Mouse (Mus musculus) forebrain, embryonic 11.5 days (tissue): Measurements from ENCODE around the gene Pnldc1. TPM values are rescaled to one million over a fixed set of nuclear protein-coding genes. Genes with fewer than 3 reads are reported as not detected.

ENCODE experiments used
- ATAC-seq: fragments of 200-750 bp; cut with Nextera tagmentation; replicated peaks from 2 replicates; pipeline ENCODE4 v1.8.0; 2017; ENCODE audit warnings: moderate TSS enrichment; ENCODE audit not compliant: low FRiP score
- DNase-seq: peaks from one replicate; pipeline ENCODE4 v3.0.0-alpha.2; 2017; ENCODE audit warnings: low spot score
- H3K27ac ChIP-seq: fragments of 300-500 bp; sonication (generic); 2 replicates; pipeline ENCODE4 v1.5.1; 2014; ENCODE audit warnings: low read depth, low read length
- H3K27me3 ChIP-seq: fragments of 300-500 bp; sonication (generic); 2 replicates; pipeline ENCODE4 v1.6.1; 2014; ENCODE audit warnings: mild to moderate bottlenecking, low read length, mixed read lengths; ENCODE audit not compliant: control insufficient read depth, insufficient read depth
- H3K36me3 ChIP-seq: fragments of 300-500 bp; sonication (generic); 2 replicates; pipeline ENCODE4 v1.6.1; 2014; ENCODE audit warnings: mild to moderate bottlenecking, low read length, moderate library complexity, mixed read lengths; ENCODE audit not compliant: control insufficient read depth, insufficient read depth
- H3K4me1 ChIP-seq: fragments of 300-500 bp; sonication (generic); replicated peaks from 2 replicates; pipeline ENCODE4 v1.6.1; 2014; ENCODE audit warnings: low read length, mixed read lengths; ENCODE audit not compliant: control insufficient read depth, insufficient read depth
- H3K4me2 ChIP-seq: fragments of 300-500 bp; sonication (generic); 2 replicates; pipeline ENCODE4 v1.6.1; 2014; ENCODE audit warnings: low read depth, mild to moderate bottlenecking, low read length, moderate library complexity, mixed read lengths; ENCODE audit not compliant: severe bottlenecking
- H3K4me3 ChIP-seq: fragments of 300-500 bp; sonication (generic); 2 replicates; pipeline ENCODE4 v1.5.1; 2014; ENCODE audit warnings: low read depth, low read length
- H3K9ac ChIP-seq: fragments of 300-500 bp; sonication (generic); 2 replicates; pipeline ENCODE4 v1.6.1; 2014; ENCODE audit warnings: low read length
- H3K9me3 ChIP-seq: fragments of 300-500 bp; sonication (generic); 2 replicates; pipeline ENCODE4 v1.6.1; 2016; ENCODE audit warnings: low read length, mixed read lengths; ENCODE audit not compliant: control insufficient read depth
- WGBS: fragments of 180-500 bp; shearing (Covaris S2); extraction: QIAGEN DNeasy Blood & Tissue Kit; methylation state at CpG from one replicate; pipeline ENCODE4 v1.1.7; 2014; 5-methylcytosine and 5-hydroxymethylcytosine counted together
- polyA plus RNA-seq: library from polyadenylated mRNA; unstranded; fragments of >200 nt; fragmentation: Nextera tagmentation; extraction: Ambion mirVana; gene quantifications from 2 replicates; pipeline ENCODE4 v1.2.1, GENCODE M21; 2014

Gene Pnldc1
- polyA plus RNA-seq, 1 experiment from 2014 or later, result 1.8 TPM

DNA sequence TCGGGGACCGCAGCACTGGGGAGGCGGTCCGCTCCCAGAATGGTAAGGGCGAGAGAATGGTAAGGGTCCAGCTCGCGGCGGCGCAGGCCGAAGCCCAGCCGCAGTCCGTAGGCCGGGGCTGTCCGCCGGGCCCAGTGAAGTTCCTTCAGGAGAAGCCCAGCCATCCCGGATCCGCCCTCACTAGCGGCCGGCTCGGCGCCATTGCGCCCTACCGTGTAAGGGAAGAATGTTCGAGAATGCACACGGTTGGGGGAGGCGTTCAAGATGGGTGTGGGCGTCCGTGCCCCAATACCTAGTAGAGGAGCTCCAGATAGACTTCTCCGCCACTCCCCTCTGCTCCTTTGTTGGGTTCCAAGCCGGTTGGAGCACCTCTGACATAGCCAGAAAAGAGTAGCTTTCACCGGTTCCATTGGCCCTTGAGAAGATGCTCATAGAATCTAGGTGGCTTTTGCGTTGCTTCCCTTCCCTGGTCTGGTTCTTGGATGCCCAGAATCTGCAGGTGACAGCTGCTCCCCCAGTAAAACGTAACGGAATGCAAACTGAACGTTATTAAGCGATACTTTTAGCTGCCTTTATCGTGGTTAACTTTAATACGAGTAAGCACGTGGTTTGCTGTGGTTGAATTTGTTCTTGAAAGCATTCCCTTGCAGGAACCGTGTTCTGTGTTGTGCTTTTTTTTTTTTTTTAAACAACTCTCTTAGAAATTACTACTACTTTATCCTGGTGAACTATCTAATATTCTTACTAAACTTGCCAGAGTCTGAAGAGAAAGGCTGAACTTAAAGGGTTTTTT, 6.8 kb upstream of the Pnldc1 start:
- H3K27me3 ChIP-seq, result no peaks in the 10 kb centered on the region
- H3K9ac ChIP-seq, result peak overlapping the region; percentile 96
- ATAC-seq (peak; percentile 68), DNase-seq (no peak)
- no peaks in the 10 kb centered on the region for H3K9me3 ChIP-seq
- WGBS, result under 1% methylated on average over 40 of the region's 40 CpGs
- H3K4me1 ChIP-seq, result peaks cover 2% of the 10 kb centered on the region; the same call in 1 of the 2 replicates
- H3K27ac ChIP-seq, result peak overlapping the region; percentile 78
- H3K4me3 ChIP-seq, result peak overlapping the region; percentile 80
- H3K36me3 ChIP-seq, result peaks cover 23% of the 10 kb centered on the region; the same call in 1 of the 2 replicates
- peak overlapping the region; percentile 74 for H3K4me2 ChIP-seq

GRCm38 (mm10) chr17:12915881-12916583, 6.0 kb upstream of the Pnldc1 start, which contains the start of gene Mrpl18:
TSS of gene Mrpl18 (minus strand) at chr17:12916345.
- Histone ChIP-seq H3K9me3 (no peaks in the 10 kb centered on the region), H3K27me3 (no peaks in the 10 kb centered on the region), H3K27ac (peak within 1 kb of the TSS; percentile 78), H3K4me2 (peak within 1 kb of the TSS; percentile 77), H3K4me3 (peak within 1 kb of the TSS; percentile 80), H3K9ac (peak within 1 kb of the TSS; percentile 96), H3K36me3 (peaks cover 20% of the 10 kb centered on the region; the same call in 1 of the 2 replicates), H3K4me1 (peaks cover 2% of the 10 kb centered on the region; the same call in 1 of the 2 replicates)
- under 1% methylated on average over 56 of the region's 56 CpGs for WGBS
- DNase-seq (peak; percentile 99), ATAC-seq (peak; percentile 99)

DNA sequence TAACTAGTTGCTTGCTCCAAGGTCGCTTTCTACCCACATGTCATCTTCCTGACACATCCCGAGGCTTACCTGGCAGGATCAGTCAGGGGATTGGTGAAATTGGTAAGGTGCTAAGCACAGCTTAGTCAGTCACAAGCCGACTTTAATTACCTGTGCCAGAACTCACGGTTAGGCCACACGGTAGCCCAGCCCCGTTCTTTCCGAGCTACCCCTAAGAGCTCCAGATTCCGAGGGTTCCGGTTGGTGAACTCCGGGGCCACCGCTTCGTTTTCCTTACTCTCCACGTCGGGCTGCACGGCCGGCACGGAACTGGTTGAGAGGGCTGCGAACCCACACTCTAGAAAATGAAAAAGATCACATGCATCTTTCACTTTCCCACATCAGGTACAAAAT, 5.5 kb upstream of the Pnldc1 start, which contains the start of gene Tcp1:
Tcp1 (plus strand) TSS at position 214 of the 393 bp plus-strand sequence.
- Histone ChIP-seq H3K4me1 (peaks cover 2% of the 10 kb centered on the region; the same call in 1 of the 2 replicates), H3K9me3 (no peaks in the 10 kb centered on the region), H3K36me3 (peaks cover 19% of the 10 kb centered on the region; the same call in 1 of the 2 replicates), H3K27ac (peak within 1 kb of the TSS; percentile 78), H3K4me2 (peak within 1 kb of the TSS; percentile 77), H3K4me3 (peak within 1 kb of the TSS; percentile 80), H3K9ac (peak within 1 kb of the TSS; percentile 96), H3K27me3 (no peaks in the 10 kb centered on the region)
- 0 out of 2 replicates have a peak, but pooled peaks have one; percentile 2 for ATAC-seq
- WGBS, result under 1% methylated on average over 18 of the region's 18 CpGs
- no peak for DNase-seq

- peaks cover 9% of the 10 kb centered on the region; the same call in 1 of the 2 replicates for H3K36me3 ChIP-seq
Observed at GRCm38 (mm10) chr17:12910391-12910790, 361 bp upstream of the Pnldc1 start.

GRCm38 (mm10) chr17:12906436-12906835, 3.6 kb downstream of the Pnldc1 start:
- no peaks in the 10 kb centered on the region for H3K9me3 ChIP-seq
- no peaks in the 10 kb centered on the region for H3K36me3 ChIP-seq
- no peak overlapping the region for H3K27ac ChIP-seq
- H3K9ac ChIP-seq, result no peak overlapping the region
- DNase-seq (peak; percentile 38), ATAC-seq (no peak)
- H3K4me3 ChIP-seq, result no peak overlapping the region
- 93% methylated on average over 9 of the region's 9 CpGs for WGBS
- H3K4me1 ChIP-seq, result peaks cover 3% of the 10 kb centered on the region; the same call in 1 of the 2 replicates
- H3K27me3 ChIP-seq, result no peaks in the 10 kb centered on the region
- H3K4me2 ChIP-seq, result no peak overlapping the region

More at GRCm38 (mm10) chr17:12910391-12910790, 361 bp upstream of the Pnldc1 start:
- no peak overlapping the region for H3K4me3 ChIP-seq
- no peak overlapping the region for H3K27ac ChIP-seq
- no peaks in the 10 kb centered on the region for H3K9me3 ChIP-seq
- no peak overlapping the region for H3K9ac ChIP-seq
- H3K4me1 ChIP-seq, result no peaks in the 10 kb centered on the region; the same call in 1 of the 2 replicates
- DNase-seq (no peak), ATAC-seq (no peak)
- no peaks in the 10 kb centered on the region for H3K27me3 ChIP-seq
- 92% methylated on average over 8 of the region's 8 CpGs for WGBS
- H3K4me2 ChIP-seq, result no peak overlapping the region

DNA sequence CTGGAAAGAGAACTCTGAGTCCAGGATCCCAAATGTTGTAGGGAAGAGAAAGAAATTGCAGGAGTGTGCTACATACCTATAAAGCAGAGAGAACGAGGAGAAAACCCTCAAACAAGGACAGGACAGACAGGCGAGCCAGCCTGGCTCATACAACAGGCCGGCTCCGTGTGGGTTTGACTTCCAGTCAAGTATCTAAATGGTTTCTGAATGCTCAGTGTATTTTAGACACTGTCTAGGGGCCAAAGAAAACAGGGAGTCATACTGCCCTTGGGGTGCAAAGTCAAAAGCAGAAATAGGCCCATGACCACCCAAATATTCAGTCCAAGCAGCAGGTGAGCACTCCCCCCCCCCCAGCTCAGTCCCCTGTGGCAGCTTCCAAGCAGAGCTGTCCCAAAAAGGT, 4.2 kb downstream of the Pnldc1 start:
- Histone ChIP-seq H3K9ac (no peak overlapping the region), H3K9me3 (no peaks in the 10 kb centered on the region), H3K27me3 (no peaks in the 10 kb centered on the region), H3K4me1 (peaks cover 3% of the 10 kb centered on the region; the same call in 1 of the 2 replicates), H3K4me3 (no peak overlapping the region), H3K36me3 (no peaks in the 10 kb centered on the region; the same call in 1 of the 2 replicates), H3K4me2 (no peak overlapping the region), H3K27ac (no peak overlapping the region)
- DNase-seq, result no peak
- 93% methylated on average over 4 of the region's 4 CpGs for WGBS
- ATAC-seq, result no peak

DNA sequence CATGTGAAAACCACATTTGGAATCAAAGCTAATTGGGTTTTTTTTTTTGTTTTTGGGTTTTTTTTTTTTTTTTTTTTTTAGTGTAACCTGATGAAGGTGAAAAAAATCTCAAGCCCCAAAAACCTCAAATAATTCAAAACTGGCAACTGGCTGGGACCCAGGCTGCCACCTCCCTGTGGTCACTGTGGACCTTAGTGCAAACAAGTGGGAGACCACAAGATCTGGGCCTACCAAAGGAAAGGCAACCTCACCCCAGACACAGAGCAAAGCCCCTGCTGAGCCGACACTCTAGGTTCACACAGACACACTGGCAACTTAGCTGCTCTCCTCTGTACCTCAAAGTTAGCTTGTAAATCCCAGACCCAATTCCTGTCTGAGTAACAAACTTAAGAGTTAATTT, 5.7 kb downstream of the Pnldc1 start:
- no peaks in the 10 kb centered on the region; the same call in 1 of the 2 replicates for H3K36me3 ChIP-seq
- WGBS, result 67% methylated on average over 1 of the region's 1 CpGs
- ATAC-seq, result no peak
- H3K9ac ChIP-seq, result no peak overlapping the region
- H3K4me1 ChIP-seq, result peaks cover 3% of the 10 kb centered on the region; the same call in 1 of the 2 replicates
- H3K4me3 ChIP-seq, result no peak overlapping the region
- H3K4me2 ChIP-seq, result no peak overlapping the region
- no peak overlapping the region for H3K27ac ChIP-seq
- H3K9me3 ChIP-seq, result no peaks in the 10 kb centered on the region
- DNase-seq, result no peak
- no peaks in the 10 kb centered on the region for H3K27me3 ChIP-seq
